Comparison of ENCODE assay signal across 11 mouse cellular contexts in the genomic region with DNA sequence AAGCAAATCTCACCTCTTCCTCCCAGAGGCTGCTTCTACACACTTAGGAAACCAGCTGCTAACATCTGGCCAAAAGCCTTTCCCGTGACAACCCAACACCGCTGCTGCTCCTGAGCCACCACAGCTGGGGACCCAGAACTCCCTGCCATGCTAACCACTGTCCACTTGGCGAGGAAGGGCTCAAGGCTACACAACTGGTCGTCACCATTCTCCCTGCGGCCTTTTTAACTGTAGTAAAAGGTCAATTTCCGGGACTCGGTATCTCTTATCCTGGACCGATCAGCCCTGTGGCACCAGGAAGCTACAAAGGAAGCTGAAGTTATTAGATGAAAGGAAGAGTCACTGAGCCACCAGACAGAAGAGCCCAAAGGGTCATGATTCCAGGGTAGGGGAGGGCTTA. TPM values are rescaled to one million over a fixed set of nuclear protein-coding genes. Genes with fewer than 3 reads are reported as not detected.
A peak's percentile ranks its signal among the peaks of the same experiment; 100 is the strongest.
DNase-seq lines count a peak whose midpoint lies in the region; ATAC-seq lines count a peak whose summit lies in the region.
"Had no signal": no experiment of that assay in that cellular context is flagged by ENCODE, and none has a peak within 500 bp of the region (broad histone marks: within the 10 kb centered on the region; RNA-seq: fewer than 3 reads in every experiment).

No protein-coding gene starts in this region.

- no peak overlapping the region for H3K4me2 ChIP-seq in kidney, embryonic 15.5 days
- no peak overlapping the region for H3K4me2 ChIP-seq in heart, embryonic 16.5 days (ENCODE audit: low read depth, low read length)
- H3K4me2 ChIP-seq: hindbrain, embryonic 14.5 days had no signal

- H3K9ac ChIP-seq in kidney, embryonic 15.5 days, result no peak overlapping the region
- H3K9ac ChIP-seq in heart, embryonic 16.5 days (ENCODE audit: low read length), result no peak overlapping the region
- H3K9ac ChIP-seq: hindbrain, embryonic 14.5 days had no signal

- H3K4me1 ChIP-seq in kidney, embryonic 15.5 days, result peaks cover 52% of the 10 kb centered on the region
- peaks cover 81% of the 10 kb centered on the region for H3K4me1 ChIP-seq in heart, embryonic 16.5 days (ENCODE audit: control insufficient read depth, insufficient read depth, low read length)

- no peaks in the 10 kb centered on the region for H3K27me3 ChIP-seq in kidney, embryonic 15.5 days
- no peaks in the 10 kb centered on the region for H3K27me3 ChIP-seq in heart, embryonic 16.5 days (ENCODE audit: control insufficient read depth, insufficient read depth, low read length)

- no peak overlapping the region for H3K4me3 ChIP-seq in kidney, embryonic 15.5 days (replicated peaks)
- no peak overlapping the region for H3K4me3 ChIP-seq in heart, embryonic 16.5 days (ENCODE audit: low read length)

- DNase-seq in adrenal gland, adult 2 months, result peak; percentile 47
- DNase-seq in adrenal gland, postnatal 4 days (ENCODE audit: low spot score in 2 of 2), result no peak
- DNase-seq in kidney, adult 18-20 months, result no peak
- DNase-seq in lung, postnatal 36 days, result peak; percentile 69
- no peak for DNase-seq in right cerebral cortex, postnatal 10 days (ENCODE audit: low spot score in 2 of 2)
- no peak for DNase-seq in right cerebral cortex, adult 2 months (ENCODE audit: low spot score in 2 of 2)
- DNase-seq: spleen, adult 18-20 months had no signal

- H3K27ac ChIP-seq in kidney, embryonic 15.5 days, result peak overlapping the region; percentile 41; the same call in 1 of the 2 replicates
- H3K27ac ChIP-seq in heart, embryonic 16.5 days (ENCODE audit: low read length), result peak overlapping the region; percentile 26; the same call in 1 of the 2 replicates
- H3K27ac ChIP-seq: hindbrain, embryonic 14.5 days; macrophage had no signal

- no peak for ATAC-seq in kidney, embryonic 15.5 days (replicated peaks; ENCODE audit: low FRiP score)
- no peak for ATAC-seq in heart, embryonic 16.5 days (replicated peaks; ENCODE audit: extremely low read depth, insufficient read depth, low FRiP score)

- no peaks in the 10 kb centered on the region for H3K36me3 ChIP-seq in kidney, embryonic 15.5 days
- no peaks in the 10 kb centered on the region for H3K36me3 ChIP-seq in heart, embryonic 16.5 days (ENCODE audit: control insufficient read depth, insufficient read depth)

- 34% methylated on average over 8 of the region's 8 CpGs for WGBS in kidney, embryonic 15.5 days
- WGBS in heart, embryonic 16.5 days, result 57% methylated on average over 8 of the region's 8 CpGs

- no peaks in the 10 kb centered on the region for H3K9me3 ChIP-seq in kidney, embryonic 15.5 days (replicated peaks)
- H3K9me3 ChIP-seq in heart, embryonic 16.5 days (replicated peaks; ENCODE audit: control insufficient read depth, low read length), result no peaks in the 10 kb centered on the region

RNA-seq across cellular contexts. Expression of a gene that starts 22.8 kb away (rescaled TPM):
- total RNA-seq in adrenal gland, adult 2 months (2021), result 100 to 1,000 TPM; 116 to 123 TPM
- polyA plus RNA-seq in adrenal gland, adult 2 months (2012; rRNA removed), result 13.4 and 17.7 TPM in 2 replicates
- total RNA-seq in adrenal gland, postnatal 4 days (2021), result 10 to 100 TPM; 59.6 to 69.4 TPM
- 53.4 and 59.2 TPM in 2 replicates for polyA plus RNA-seq in kidney, embryonic 15.5 days (2015; fragmentation: Nextera tagmentation; extraction: Ambion mirVana)
- 141 and 152 TPM in 2 replicates for polyA plus RNA-seq in heart, embryonic 16.5 days (2015; fragmentation: Nextera tagmentation; extraction: Ambion mirVana)

Comparison
In these comparisons a context has a peak if more than half of its experiments do, and no peak if none do; other contexts are left out.
1. DNase-seq: peak in adrenal gland, adult 2 months (single experiment) and lung, postnatal 36 days (single experiment); none in adrenal gland, postnatal 4 days (0 of 2), kidney, adult 18-20 months (single experiment), right cerebral cortex, postnatal 10 days (0 of 2) and right cerebral cortex, adult 2 months (0 of 2).